14 mouse cellular contexts compared by ENCODE assay signal in genomic region chr10:67962496-67962895, GRCm38 (mm10). TPM values are rescaled to one million over a fixed set of nuclear protein-coding genes. Genes with fewer than 3 reads are reported as not detected.
DNase-seq lines count a peak whose midpoint lies in the region; ATAC-seq and TF ChIP-seq lines count a peak whose summit lies in the region.
"Had no signal": no experiment of that assay in that cellular context is flagged by ENCODE, and none has a peak within 500 bp of the region (broad histone marks: within the 10 kb centered on the region; RNA-seq: fewer than 3 reads in every experiment).

No protein-coding gene starts in this region.

- no peak overlapping the region for H3K4me3 ChIP-seq in midbrain, embryonic 12.5 days
- no peak overlapping the region for H3K4me3 ChIP-seq in midbrain, embryonic 11.5 days (ENCODE audit: low read depth, low read length)
- H3K4me3 ChIP-seq in hindbrain, postnatal 0 days (ENCODE audit: low read length): no peak overlapping the region
- H3K4me3 ChIP-seq: erythroblast, embryonic 14.5 days; intestine, embryonic 15.5 days had no signal

- peak overlapping the region; percentile 25; the same call in 1 of the 2 replicates for H3K27ac ChIP-seq in midbrain, embryonic 12.5 days (replicated peaks)
- no peak overlapping the region for H3K27ac ChIP-seq in midbrain, embryonic 11.5 days (ENCODE audit: low read depth, low read length)
- H3K27ac ChIP-seq in hindbrain, postnatal 0 days: no peak overlapping the region
- H3K27ac ChIP-seq: intestine, embryonic 15.5 days; liver, embryonic 14.5 days had no signal

- peaks cover 24% of the 10 kb centered on the region for H3K4me1 ChIP-seq in midbrain, embryonic 12.5 days
- H3K4me1 ChIP-seq in midbrain, embryonic 11.5 days (ENCODE audit: control insufficient read depth, insufficient read depth, low read length): peaks cover 16% of the 10 kb centered on the region
- H3K4me1 ChIP-seq in hindbrain, postnatal 0 days (ENCODE audit: insufficient read depth, low read length): no peaks in the 10 kb centered on the region
- H3K4me1 ChIP-seq: intestine, embryonic 15.5 days had no signal

- 23% methylated on average over 10 of the region's 10 CpGs for WGBS in midbrain, embryonic 12.5 days
- 32% methylated on average over 10 of the region's 10 CpGs for WGBS in midbrain, embryonic 11.5 days
- 22% methylated on average over 10 of the region's 10 CpGs for WGBS in hindbrain, postnatal 0 days

- H3K4me2 ChIP-seq in midbrain, embryonic 12.5 days (replicated peaks): peak overlapping the region; percentile 9; the same call in 1 of the 2 replicates
- H3K4me2 ChIP-seq in midbrain, embryonic 11.5 days: no peak overlapping the region
- peak overlapping the region; percentile 14 for H3K4me2 ChIP-seq in hindbrain, postnatal 0 days (ENCODE audit: low read depth, low read length)
- H3K4me2 ChIP-seq: intestine, embryonic 15.5 days had no signal

- ATAC-seq in midbrain, embryonic 12.5 days (ENCODE audit: low FRiP score, low read depth): no peak
- no peak for ATAC-seq in midbrain, embryonic 11.5 days (ENCODE audit: low FRiP score)
- no peak for ATAC-seq in hindbrain, postnatal 0 days
- ATAC-seq in megakaryocyte-erythroid progenitor cell, adult 5-6 weeks (replicated peaks; ENCODE audit: low FRiP score, low TSS enrichment, poor library complexity, severe bottlenecking): no peak
- ATAC-seq: intestine, embryonic 15.5 days had no signal

- H3K36me3 ChIP-seq in midbrain, embryonic 12.5 days: no peaks in the 10 kb centered on the region
- no peaks in the 10 kb centered on the region for H3K36me3 ChIP-seq in midbrain, embryonic 11.5 days (ENCODE audit: control insufficient read depth, insufficient read depth, low read length)
- H3K36me3 ChIP-seq in hindbrain, postnatal 0 days (ENCODE audit: insufficient read depth, low read length): no peaks in the 10 kb centered on the region
- H3K36me3 ChIP-seq: intestine, embryonic 15.5 days had no signal

- peak; percentile 48 for DNase-seq in embryo, embryonic 11 days
- DNase-seq in embryo, embryonic 10 days (ENCODE audit: low spot score): no peak
- DNase-seq in midbrain, embryonic 11.5 days (ENCODE audit: low spot score, missing footprints): no peak
- no peak for DNase-seq in hindbrain, postnatal 0 days (ENCODE audit: low spot score)
- no peak for DNase-seq in adrenal gland, postnatal 10 days
- no peak for DNase-seq in frontal cortex, postnatal 14 days (ENCODE audit: low spot score in 2 of 2)
- DNase-seq: cerebellum, postnatal 25 days; gastrocnemius, postnatal 10 days; kidney, postnatal 4 days had no signal

- no peak for TF ChIP-seq CTCF in hindbrain, postnatal 0 days (IDR thresholded peaks at IDR 0.05; ENCODE audit: low read depth)

- H3K27me3 ChIP-seq in midbrain, embryonic 12.5 days: peaks cover 10% of the 10 kb centered on the region; the same call in 1 of the 2 replicates
- H3K27me3 ChIP-seq in midbrain, embryonic 11.5 days (ENCODE audit: control insufficient read depth, insufficient read depth, low read length): no peaks in the 10 kb centered on the region
- no peaks in the 10 kb centered on the region for H3K27me3 ChIP-seq in hindbrain, postnatal 0 days (ENCODE audit: insufficient read depth, low read length)
- H3K27me3 ChIP-seq: intestine, embryonic 15.5 days had no signal

- H3K9me3 ChIP-seq in midbrain, embryonic 12.5 days: no peaks in the 10 kb centered on the region
- H3K9me3 ChIP-seq in midbrain, embryonic 11.5 days (ENCODE audit: control insufficient read depth, low read length): no peaks in the 10 kb centered on the region
- no peaks in the 10 kb centered on the region for H3K9me3 ChIP-seq in hindbrain, postnatal 0 days (ENCODE audit: low read length)
- H3K9me3 ChIP-seq: intestine, embryonic 15.5 days had no signal

- H3K9ac ChIP-seq in midbrain, embryonic 12.5 days (replicated peaks): no peak overlapping the region
- no peak overlapping the region for H3K9ac ChIP-seq in midbrain, embryonic 11.5 days (ENCODE audit: low read length)
- H3K9ac ChIP-seq in hindbrain, postnatal 0 days (replicated peaks; ENCODE audit: low read length): no peak overlapping the region
- H3K9ac ChIP-seq: intestine, embryonic 15.5 days; liver, embryonic 14.5 days had no signal

RNA-seq across cellular contexts. Expression of gene Rtkn2, which starts 16.9 kb away (rescaled TPM):
- 16.6 and 20.5 TPM in 2 replicates for polyA plus RNA-seq in midbrain, embryonic 12.5 days (2016; fragmentation: Nextera tagmentation; extraction: Ambion mirVana)
- 19.9 and 23.2 TPM in 2 replicates for polyA plus RNA-seq in midbrain, embryonic 11.5 days (2014; fragmentation: Nextera tagmentation; extraction: Ambion mirVana)
- total RNA-seq in hindbrain, postnatal 0 days (2014; rRNA removed): 3.3 and 6.4 TPM in 2 replicates
- 5.4 and 5.6 TPM in 2 replicates for polyA plus RNA-seq in hindbrain, postnatal 0 days (2015; fragmentation: Nextera tagmentation; extraction: Ambion mirVana)
- total RNA-seq in megakaryocyte-erythroid progenitor cell, adult 5-6 weeks (2014; fragmentation: Nextera tagmentation): 1.6 TPM in 2 replicates
- 2.4 TPM in 1 of 2 replicates, not detected in the other for total RNA-seq in megakaryocyte-erythroid progenitor cell, adult 5-6 weeks (2017)
- total RNA-seq in adrenal gland, postnatal 10 days (2021): 1 to 10 TPM; 1.3 to 1.8 TPM
- polyA plus RNA-seq: erythroblast, embryonic 14.5 days had no signal

RNA-seq across cellular contexts. Expression of gene Zfp365, which starts 50.0 kb away (rescaled TPM):
- polyA plus RNA-seq in midbrain, embryonic 12.5 days (2016; fragmentation: Nextera tagmentation; extraction: Ambion mirVana): 2.8 and 3.0 TPM in 2 replicates
- polyA plus RNA-seq in midbrain, embryonic 11.5 days (2014; fragmentation: Nextera tagmentation; extraction: Ambion mirVana): 1.8 and 2.1 TPM in 2 replicates
- total RNA-seq in hindbrain, postnatal 0 days (2014; rRNA removed): 14.3 and 16.6 TPM in 2 replicates
- polyA plus RNA-seq in hindbrain, postnatal 0 days (2015; fragmentation: Nextera tagmentation; extraction: Ambion mirVana): 7.9 and 8.8 TPM in 2 replicates
- not detected in 2 replicates for total RNA-seq in megakaryocyte-erythroid progenitor cell, adult 5-6 weeks (2014; fragmentation: Nextera tagmentation)
- 0.23 TPM in 1 of 2 replicates, not detected in the other for total RNA-seq in megakaryocyte-erythroid progenitor cell, adult 5-6 weeks (2017)
- total RNA-seq in adrenal gland, postnatal 10 days (2021): 1 to 10 TPM; 2.0 to 2.6 TPM
- polyA plus RNA-seq: erythroblast, embryonic 14.5 days had no signal
